Mouse (Mus musculus) liver, adult 2 months (tissue): ENCODE measurements around the gene Lmtk3.

Experiments
- CTCF ChIP-seq: fragments of 200-500 bp; IDR thresholded peaks from 2 replicates; pipeline ENCODE4 v1.5.1; 2011; ENCODE audit warnings: low read depth, low read length, control low read depth
- POLR2A ChIP-seq: fragments of 200-500 bp; IDR thresholded peaks from 2 replicates; pipeline ENCODE4 v1.6.1; 2011; ENCODE audit warnings: low read length, control low read depth; ENCODE audit not compliant: insufficient read depth; ENCODE audit errors: extremely low read depth

DNA sequence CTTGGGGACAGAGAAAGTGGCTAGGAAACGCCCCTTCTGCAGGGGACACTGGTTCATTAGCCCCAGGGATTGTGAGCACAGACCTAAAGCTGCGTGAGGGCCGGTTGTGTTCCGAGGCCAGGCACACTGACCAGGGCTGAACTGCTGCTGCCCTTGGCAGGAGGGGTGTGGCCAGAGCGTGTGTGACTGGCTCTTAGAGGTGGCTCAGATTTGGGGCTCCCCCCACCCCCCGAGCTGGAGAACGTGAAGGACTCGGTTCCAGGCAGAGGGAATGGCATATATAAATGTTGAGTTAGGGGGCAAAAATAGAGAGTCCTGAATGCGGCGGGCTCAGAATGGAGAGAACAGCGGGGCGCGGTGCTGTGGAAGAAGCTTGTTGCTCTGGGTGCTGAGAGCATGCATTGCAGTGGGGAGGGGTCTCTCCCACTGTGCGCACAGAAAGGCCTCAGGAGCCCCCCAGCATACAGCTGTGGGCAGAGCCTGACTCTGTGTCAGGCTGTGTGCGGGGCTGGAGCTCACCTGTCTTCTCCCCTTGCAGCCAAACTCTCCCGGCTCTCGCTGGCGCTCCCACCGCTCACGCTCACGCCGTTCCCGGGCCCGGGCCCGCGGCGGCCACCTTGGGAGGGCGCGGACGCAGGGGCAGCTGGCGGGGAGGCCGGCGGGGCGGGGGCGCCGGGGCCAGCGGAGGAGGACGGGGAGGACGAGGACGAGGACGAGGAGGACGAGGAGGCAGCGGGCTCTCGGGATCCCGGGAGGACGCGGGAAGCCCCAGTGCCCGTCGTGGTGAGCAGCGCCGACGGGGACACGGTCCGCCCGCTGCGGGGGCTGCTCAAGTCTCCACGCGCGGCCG, 14.3 kb downstream of the Lmtk3 start:
- TF ChIP-seq POLR2A, result no peak
- no peak for TF ChIP-seq CTCF
